Mouse (Mus musculus) kidney, adult 18-20 months (tissue): Measurements from ENCODE around the gene Ptcd2.

Source experiments
- DNase-seq: peaks from one replicate; pipeline ENCODE4 v3.0.0; 2021

The Ptcd2 gene

GRCm38 (mm10) chr13:99299921-99300320, 44.6 kb downstream of the Ptcd2 start:
- no peak for DNase-seq

GRCm38 (mm10) chr13:99294176-99294575, 50.3 kb downstream of the Ptcd2 start:
- DNase-seq: no peak

GRCm38 (mm10) chr13:99290766-99291165, 53.7 kb downstream of the Ptcd2 start:
- DNase-seq: no peak

- DNase-seq: no peak
Observed at GRCm38 (mm10) chr13:99287786-99288185, 56.7 kb downstream of the Ptcd2 start.

GRCm38 (mm10) chr13:99287207-99287606, 57.3 kb downstream of the Ptcd2 start:
- DNase-seq: no peak

GRCm38 (mm10) chr13:99285241-99285640, 59.3 kb downstream of the Ptcd2 start:
- DNase-seq: no peak

- no peak for DNase-seq
Observed at GRCm38 (mm10) chr13:99284400-99285160, 59.9 kb downstream of the Ptcd2 start.

- no peak for DNase-seq
Observed at GRCm38 (mm10) chr13:99283916-99284315, 60.6 kb downstream of the Ptcd2 start.

- no peak for DNase-seq
Observed at GRCm38 (mm10) chr13:99282961-99283360, 61.5 kb downstream of the Ptcd2 start.

GRCm38 (mm10) chr13:99279351-99279750, 65.2 kb downstream of the Ptcd2 start:
- no peak for DNase-seq

- no peak for DNase-seq
Observed at GRCm38 (mm10) chr13:99278511-99278910, 66.0 kb downstream of the Ptcd2 start.

- DNase-seq: no peak
Observed at GRCm38 (mm10) chr13:99277521-99277920, 67.0 kb downstream of the Ptcd2 start.

- DNase-seq: no peak
Observed at GRCm38 (mm10) chr13:99272046-99272445, 72.5 kb downstream of the Ptcd2 start.
